Mouse (Mus musculus): Measurements from ENCODE around the gene Rev1.

- TF ChIP-seq MAFK (IDR thresholded peaks at IDR 0.05; ENCODE audit: insufficient read depth, low read depth, low read length) (no peak), ZC3H11A (IDR thresholded peaks at IDR 0.05; ENCODE audit: borderline replicate concordance, low read depth, low read length) (no peak)
These were observed at the start of gene Rev1 for GRCm38 (mm10) chr1:38129501-38130267.

All from ES-E14 (cell line).